Mouse (Mus musculus) small intestine, adult 2 months (tissue): ENCODE data around the gene Lsm4. TPM values are rescaled to one million over a fixed set of nuclear protein-coding genes. Genes with fewer than 3 reads are reported as not detected.

Experiments used
- H3K27ac ChIP-seq: fragments of 200-500 bp; 2 replicates; pipeline ENCODE4 v1.5.1; 2012; ENCODE audit warnings: low read depth, low read length, control low read depth, inconsistent platforms; ENCODE audit not compliant: insufficient read depth
- H3K27me3 ChIP-seq: fragments of 200-500 bp; 2 replicates; pipeline ENCODE4 v1.6.1; 2012; ENCODE audit warnings: mild to moderate bottlenecking, moderate library complexity, low read length, inconsistent platforms; ENCODE audit not compliant: control insufficient read depth, insufficient read depth
- H3K36me3 ChIP-seq: fragments of 200-500 bp; 2 replicates; pipeline ENCODE4 v1.6.1; 2012; ENCODE audit warnings: mild to moderate bottlenecking, low read length, control low read depth, inconsistent platforms; ENCODE audit not compliant: control insufficient read depth, insufficient read depth
- H3K4me1 ChIP-seq: fragments of 200-500 bp; 2 replicates; pipeline ENCODE4 v1.6.1; 2012; ENCODE audit warnings: low read length, inconsistent platforms, mixed read lengths; ENCODE audit not compliant: control insufficient read depth, insufficient read depth, insufficient read length
- H3K4me3 ChIP-seq: fragments of 200-500 bp; 2 replicates; pipeline ENCODE4 v1.5.1; 2012; ENCODE audit warnings: low read depth, mild to moderate bottlenecking, control low read depth, inconsistent platforms, low read length, moderate library complexity
- CTCF ChIP-seq: fragments of 200-500 bp; IDR thresholded peaks from 2 replicates; pipeline ENCODE4 v1.5.1; 2012; ENCODE audit warnings: low read depth, mild to moderate bottlenecking, control low read depth, inconsistent platforms, low read length, moderate library complexity, mixed read lengths; ENCODE audit not compliant: insufficient replicate concordance, insufficient read length; ENCODE audit errors: extremely low read depth
- POLR2A ChIP-seq: fragments of 200-500 bp; IDR thresholded peaks from 2 replicates; pipeline ENCODE4 v1.6.1; 2012; ENCODE audit warnings: low read depth, mild to moderate bottlenecking, control low read depth, inconsistent platforms, low read length, moderate library complexity
- WGBS: fragments of 180-500 bp; shearing (Covaris S2); methylation state at CpG from one replicate; pipeline ENCODE4 v1.1.7; 2018; 5-methylcytosine and 5-hydroxymethylcytosine counted together
- polyA plus RNA-seq: library from polyadenylated mRNA; depleted of rRNA; stranded (reverse); fragments of >200 nt; gene quantifications from 2 replicates; pipeline ENCODE4 v1.2.3, GENCODE M21; 2012

The Lsm4 gene
- polyA plus RNA-seq, 1 experiment: 152 TPM

DNA sequence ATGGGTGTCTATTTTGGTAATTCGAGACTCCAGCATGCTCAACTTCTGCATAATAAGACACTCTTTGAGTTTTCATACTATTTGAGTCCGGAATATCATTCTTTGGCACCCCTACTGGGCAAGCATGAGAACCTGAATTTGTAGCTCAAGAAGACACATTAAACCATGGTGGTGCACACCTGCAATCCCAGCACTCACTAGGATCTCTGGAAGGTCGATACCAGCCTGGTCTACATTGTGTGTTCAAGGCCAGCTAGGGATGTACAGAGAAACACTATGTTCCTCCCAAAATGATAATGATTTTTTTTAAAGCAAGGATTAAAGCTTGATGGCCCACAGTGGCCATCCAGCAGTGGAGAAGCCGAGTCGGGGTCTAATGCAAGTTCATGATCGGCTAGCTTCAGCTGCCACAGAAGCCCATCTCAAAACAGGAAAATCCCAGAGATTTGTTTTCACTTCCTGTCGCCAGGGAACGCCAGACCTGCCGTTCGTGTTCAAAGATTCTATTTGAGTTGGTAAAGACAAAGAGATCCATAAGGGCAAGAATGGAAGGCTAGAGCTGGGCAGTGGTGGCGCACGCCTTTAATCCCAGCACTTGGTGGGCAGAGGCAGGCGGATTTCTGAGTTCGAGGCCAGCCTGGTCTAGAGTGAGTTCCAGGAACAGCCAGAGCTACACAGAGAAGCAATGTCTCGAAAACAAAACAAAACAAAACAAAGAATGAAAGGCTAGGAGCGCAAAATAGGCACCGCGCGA is 546 bp upstream of the Lsm4 start:
- Histone ChIP-seq H3K4me1 (peaks cover 23% of the 10 kb centered on the region), H3K27me3 (no peaks in the 10 kb centered on the region), H3K36me3 (no peaks in the 10 kb centered on the region), H3K27ac (peak overlapping the region; percentile 39), H3K4me3 (peak overlapping the region; percentile 48)
- 32% methylated on average over 19 of the region's 19 CpGs for WGBS
- no peak for TF ChIP-seq CTCF
- no peak for TF ChIP-seq POLR2A

GRCm38 (mm10) chr8:70674109-70674508 is 1.1 kb downstream of the Lsm4 start:
- 30% methylated on average over 3 of the region's 3 CpGs for WGBS
- peak overlapping the region; percentile 93 for H3K27ac ChIP-seq
- no peak for TF ChIP-seq POLR2A
- no peak for TF ChIP-seq CTCF

GRCm38 (mm10) chr8:70674716-70675115 is 1.7 kb downstream of the Lsm4 start:
- Histone ChIP-seq H3K27me3 (no peaks in the 10 kb centered on the region), H3K36me3 (peaks cover 3% of the 10 kb centered on the region; the same call in 1 of the 2 replicates), H3K27ac (peak overlapping the region; percentile 93), H3K4me1 (peaks cover 45% of the 10 kb centered on the region), H3K4me3 (no peak overlapping the region)
- TF ChIP-seq POLR2A: no peak
- TF ChIP-seq CTCF: no peak
- WGBS: 23% methylated on average over 4 of the region's 4 CpGs

More at GRCm38 (mm10) chr8:70674109-70674508, 1.1 kb downstream of the Lsm4 start:
- peak overlapping the region; percentile 66; the same call in 1 of the 2 replicates for H3K4me3 ChIP-seq
- H3K27me3 ChIP-seq: no peaks in the 10 kb centered on the region
- peaks cover 39% of the 10 kb centered on the region for H3K4me1 ChIP-seq
- H3K36me3 ChIP-seq: peaks cover 3% of the 10 kb centered on the region; the same call in 1 of the 2 replicates

- TF ChIP-seq POLR2A (no peak), CTCF (no peak)
- no peak overlapping the region for H3K4me3 ChIP-seq
- WGBS: 81% methylated on average over 1 of the region's 1 CpGs
- H3K4me1 ChIP-seq: peaks cover 50% of the 10 kb centered on the region
- peak overlapping the region; percentile 93 for H3K27ac ChIP-seq
- no peaks in the 10 kb centered on the region for H3K27me3 ChIP-seq
- peaks cover 3% of the 10 kb centered on the region; the same call in 1 of the 2 replicates for H3K36me3 ChIP-seq
These were observed 2.3 kb downstream of the Lsm4 start for GRCm38 (mm10) chr8:70675336-70675735.

- peaks cover 3% of the 10 kb centered on the region; the same call in 1 of the 2 replicates for H3K36me3 ChIP-seq
- WGBS: 83% methylated on average over 15 of the region's 15 CpGs
- TF ChIP-seq POLR2A: no peak
- TF ChIP-seq CTCF: no peak
- H3K27me3 ChIP-seq: no peaks in the 10 kb centered on the region
- H3K27ac ChIP-seq: no peak overlapping the region
- no peak overlapping the region for H3K4me3 ChIP-seq
- H3K4me1 ChIP-seq: peaks cover 65% of the 10 kb centered on the region
These were observed 4.5 kb downstream of the Lsm4 start for GRCm38 (mm10) chr8:70677451-70678080.

GRCm38 (mm10) chr8:70678679-70679078 is 5.6 kb downstream of the Lsm4 start:
- Histone ChIP-seq H3K27ac (peak overlapping the region; percentile 98), H3K36me3 (peaks cover 3% of the 10 kb centered on the region; the same call in 1 of the 2 replicates), H3K4me1 (peaks cover 67% of the 10 kb centered on the region), H3K27me3 (no peaks in the 10 kb centered on the region), H3K4me3 (no peak overlapping the region)
- no peak for TF ChIP-seq CTCF
- no peak for TF ChIP-seq POLR2A

GRCm38 (mm10) chr8:70679404-70679803 is 6.4 kb downstream of the Lsm4 start:
- Histone ChIP-seq H3K4me3 (no peak overlapping the region), H3K36me3 (peaks cover 3% of the 10 kb centered on the region; the same call in 1 of the 2 replicates), H3K27me3 (no peaks in the 10 kb centered on the region), H3K27ac (peak overlapping the region; percentile 98), H3K4me1 (peaks cover 60% of the 10 kb centered on the region)
- WGBS: 69% methylated on average over 4 of the region's 4 CpGs
- TF ChIP-seq CTCF (no peak), POLR2A (peak; percentile 48; the same call in 1 of the 2 replicates)
